Mouse (Mus musculus): ENCODE measurements around the gene Dnah2. TPM values are rescaled to one million over a fixed set of nuclear protein-coding genes. Genes with fewer than 3 reads are reported as not detected.

Gene Dnah2
- polyA plus RNA-seq, 1 experiment from 2014 or later, result 4.8 TPM

DNA sequence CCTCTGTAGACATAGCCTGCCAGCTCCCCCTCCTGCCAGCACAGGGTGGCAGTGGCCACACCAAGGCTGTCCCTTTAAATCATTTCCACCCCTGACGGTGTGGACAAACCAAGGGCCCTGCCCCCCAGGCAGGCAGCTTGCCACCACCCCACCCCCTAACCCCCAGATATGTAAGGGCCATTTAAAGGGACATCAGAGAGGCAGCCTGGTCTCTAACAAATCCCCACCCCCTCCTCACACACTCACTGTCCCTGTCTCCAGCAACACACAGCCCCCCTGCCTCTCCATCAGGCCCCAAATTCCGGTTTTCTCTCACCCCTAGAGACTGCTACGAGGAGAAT, 133.6 kb downstream of the Dnah2 start:
- Histone ChIP-seq H3K9me3 (ENCODE audit: control insufficient read depth, low read length) (no peaks in the 10 kb centered on the region), H3K27ac (replicated peaks; ENCODE audit: low read depth, low read length) (peak overlapping the region; percentile 100), H3K36me3 (ENCODE audit: control insufficient read depth, insufficient read depth, low read length) (peaks cover 16% of the 10 kb centered on the region), H3K4me3 (replicated peaks; ENCODE audit: low read depth, low read length) (peak overlapping the region; percentile 62), H3K4me2 (ENCODE audit: low read length) (peak overlapping the region; percentile 99), H3K27me3 (ENCODE audit: control insufficient read depth, insufficient read depth, low read length) (no peaks in the 10 kb centered on the region), H3K9ac (replicated peaks; ENCODE audit: low read length) (peak overlapping the region; percentile 92), H3K4me1 (ENCODE audit: control insufficient read depth, insufficient read depth, low read length) (peaks cover 62% of the 10 kb centered on the region)
- DNase-seq, result peak; percentile 82
- peak; percentile 26 for ATAC-seq (ENCODE audit: low FRiP score, low TSS enrichment)
- 1% methylated on average over 3 of the region's 3 CpGs for WGBS

DNA sequence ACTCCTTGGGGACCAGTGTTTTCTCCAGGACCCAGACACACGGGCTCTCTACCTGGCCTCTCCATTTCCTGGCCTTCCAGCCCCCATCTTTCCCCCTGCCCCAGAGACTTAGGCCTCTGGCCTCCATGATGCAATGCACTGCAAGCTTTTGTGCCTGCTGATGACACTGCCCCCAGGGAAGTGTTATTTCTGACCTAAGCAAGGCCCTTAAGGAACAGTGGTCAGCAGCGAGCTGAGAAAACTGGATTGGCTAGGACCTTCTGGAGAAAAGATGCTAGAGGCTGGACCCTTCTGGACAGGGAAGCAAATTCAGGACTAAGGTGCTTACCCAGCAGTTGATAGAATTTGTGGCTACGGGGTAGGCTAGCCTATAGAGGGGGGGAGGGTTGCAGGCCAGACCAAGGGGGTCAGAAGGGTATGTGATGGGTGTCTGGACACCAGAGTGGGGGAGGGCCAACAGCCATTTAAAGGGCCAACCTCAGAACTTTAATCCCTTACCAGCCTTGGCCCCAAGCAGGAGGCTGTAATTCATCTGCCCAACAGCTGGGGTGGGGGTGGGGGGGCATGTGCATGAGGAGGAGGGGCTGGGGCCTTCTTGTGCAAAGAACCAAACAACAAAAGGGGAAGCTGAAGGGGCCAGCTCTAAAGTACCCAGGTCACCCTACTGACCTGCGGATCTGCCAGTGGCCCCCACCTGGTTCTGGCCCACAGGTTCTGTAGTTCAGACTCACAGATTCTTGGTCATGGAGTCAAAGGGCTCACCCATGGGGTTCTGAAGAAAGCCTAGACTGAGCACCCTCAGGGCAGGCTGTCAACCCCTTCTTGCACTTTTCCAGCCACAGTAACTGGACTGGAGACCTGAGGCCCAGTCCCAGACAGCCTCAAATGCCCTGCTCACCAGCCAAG, 134.2 kb downstream of the Dnah2 start:
- DNase-seq (no peak), ATAC-seq (ENCODE audit: low FRiP score, low TSS enrichment) (no peak)
- peak overlapping the region; percentile 99 for H3K4me2 ChIP-seq (ENCODE audit: low read length)
- no peaks in the 10 kb centered on the region for H3K9me3 ChIP-seq (ENCODE audit: control insufficient read depth, low read length)
- peaks cover 59% of the 10 kb centered on the region for H3K4me1 ChIP-seq (ENCODE audit: control insufficient read depth, insufficient read depth, low read length)
- peaks cover 16% of the 10 kb centered on the region for H3K36me3 ChIP-seq (ENCODE audit: control insufficient read depth, insufficient read depth, low read length)
- H3K4me3 ChIP-seq (replicated peaks; ENCODE audit: low read depth, low read length), result peak overlapping the region; percentile 62
- H3K9ac ChIP-seq (replicated peaks; ENCODE audit: low read length), result peak overlapping the region; percentile 92
- no peaks in the 10 kb centered on the region for H3K27me3 ChIP-seq (ENCODE audit: control insufficient read depth, insufficient read depth, low read length)
- WGBS, result 12% methylated on average over 4 of the region's 4 CpGs
- peak overlapping the region; percentile 100 for H3K27ac ChIP-seq (replicated peaks; ENCODE audit: low read depth, low read length)

DNA sequence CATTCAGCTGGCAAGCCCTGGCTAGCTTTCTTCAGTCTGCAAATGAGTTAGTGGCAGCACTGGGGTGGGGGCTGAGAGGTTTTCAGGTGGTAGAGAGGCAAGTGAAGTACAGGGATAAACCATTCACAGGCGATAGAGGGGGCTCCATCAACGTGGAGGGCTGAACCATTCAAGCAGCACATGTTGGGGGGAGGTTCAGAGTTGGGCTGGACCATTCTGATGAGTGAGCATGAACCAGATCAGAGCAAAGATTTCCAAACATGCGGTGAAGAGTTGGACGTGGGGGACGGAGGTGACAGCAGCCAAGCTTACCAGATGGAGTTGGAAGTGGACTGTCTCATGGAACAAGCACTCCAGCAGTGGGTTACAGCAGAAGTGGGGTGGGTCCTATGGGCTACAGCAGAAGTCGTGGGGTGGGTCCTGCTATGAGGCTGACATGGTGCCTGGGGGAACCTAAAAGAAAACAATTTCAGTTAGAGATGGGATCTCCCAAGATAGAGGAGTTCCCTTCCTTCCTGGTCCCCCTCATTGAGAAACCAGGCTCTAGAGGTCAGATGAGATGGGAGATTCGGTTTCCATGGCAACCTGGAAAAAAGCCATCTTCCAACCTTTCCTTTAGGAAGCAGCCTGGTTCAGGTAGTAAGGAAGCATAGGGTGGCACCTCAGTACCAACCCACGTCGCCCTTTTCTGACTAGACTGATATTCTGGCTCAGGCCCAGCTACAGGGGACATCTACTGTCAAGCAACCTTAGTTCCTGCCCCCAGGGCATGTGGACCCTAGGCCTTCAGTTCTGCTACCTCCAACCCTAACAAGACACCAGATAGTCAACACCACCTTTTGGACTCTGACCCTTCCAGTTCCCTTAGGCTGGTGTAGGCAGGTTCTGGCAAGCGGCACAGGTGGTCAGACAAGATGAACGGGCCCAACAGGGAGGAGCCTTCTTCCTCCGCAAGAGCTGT, 135.4 kb downstream of the Dnah2 start, which contains the start of gene Kdm6b:
Kdm6b (minus strand) TSS at position 455 of the 961 bp plus-strand sequence.
- ATAC-seq (ENCODE audit: low FRiP score, low TSS enrichment), result no peak
- Histone ChIP-seq H3K4me1 (ENCODE audit: control insufficient read depth, insufficient read depth, low read length) (peaks cover 56% of the 10 kb centered on the region), H3K27ac (replicated peaks; ENCODE audit: low read depth, low read length) (peak within 1 kb of the TSS; percentile 100), H3K4me2 (ENCODE audit: low read length) (peak within 1 kb of the TSS; percentile 99), H3K36me3 (ENCODE audit: control insufficient read depth, insufficient read depth, low read length) (peaks cover 16% of the 10 kb centered on the region), H3K9me3 (ENCODE audit: control insufficient read depth, low read length) (no peaks in the 10 kb centered on the region), H3K4me3 (replicated peaks; ENCODE audit: low read depth, low read length) (peak within 1 kb of the TSS; percentile 62), H3K9ac (replicated peaks; ENCODE audit: low read length) (peak within 1 kb of the TSS; percentile 92), H3K27me3 (ENCODE audit: control insufficient read depth, insufficient read depth, low read length) (no peaks in the 10 kb centered on the region)
- WGBS, result 36% methylated on average over 12 of the region's 12 CpGs
- DNase-seq, result peak; percentile 84

DNA sequence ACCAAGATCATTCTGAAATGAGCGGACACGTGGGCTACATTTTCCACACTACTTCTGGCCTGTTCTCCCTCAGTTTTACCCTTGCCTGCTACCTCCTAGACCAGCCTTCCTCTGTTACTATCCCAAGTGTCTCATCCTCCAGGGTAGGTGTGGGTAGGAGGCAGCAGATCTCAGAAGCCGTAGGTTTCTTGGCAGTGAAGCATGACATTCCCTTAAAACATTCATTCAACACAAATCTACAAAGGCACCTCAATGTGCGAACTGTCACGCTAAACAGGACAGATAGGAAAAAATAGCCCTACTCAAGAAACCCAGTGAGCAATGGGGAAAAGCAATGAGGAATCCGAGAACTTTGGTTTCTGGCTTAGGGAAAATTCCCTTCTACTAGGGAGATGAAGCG, 136.4 kb downstream of the Dnah2 start:
- no peak for DNase-seq
- WGBS, result 58% methylated on average over 7 of the region's 7 CpGs
- no peaks in the 10 kb centered on the region for H3K9me3 ChIP-seq (ENCODE audit: control insufficient read depth, low read length)
- H3K4me1 ChIP-seq (ENCODE audit: control insufficient read depth, insufficient read depth, low read length), result peaks cover 60% of the 10 kb centered on the region
- peak overlapping the region; percentile 99 for H3K4me2 ChIP-seq (ENCODE audit: low read length)
- peak overlapping the region; percentile 85; the same call in 1 of the 2 replicates for H3K9ac ChIP-seq (replicated peaks; ENCODE audit: low read length)
- H3K27me3 ChIP-seq (ENCODE audit: control insufficient read depth, insufficient read depth, low read length), result no peaks in the 10 kb centered on the region
- ATAC-seq (ENCODE audit: low FRiP score, low TSS enrichment), result no peak
- peaks cover 24% of the 10 kb centered on the region for H3K36me3 ChIP-seq (ENCODE audit: control insufficient read depth, insufficient read depth, low read length)
- H3K27ac ChIP-seq (replicated peaks; ENCODE audit: low read depth, low read length), result peak overlapping the region; percentile 100
- H3K4me3 ChIP-seq (replicated peaks; ENCODE audit: low read depth, low read length), result peak overlapping the region; percentile 62

DNA sequence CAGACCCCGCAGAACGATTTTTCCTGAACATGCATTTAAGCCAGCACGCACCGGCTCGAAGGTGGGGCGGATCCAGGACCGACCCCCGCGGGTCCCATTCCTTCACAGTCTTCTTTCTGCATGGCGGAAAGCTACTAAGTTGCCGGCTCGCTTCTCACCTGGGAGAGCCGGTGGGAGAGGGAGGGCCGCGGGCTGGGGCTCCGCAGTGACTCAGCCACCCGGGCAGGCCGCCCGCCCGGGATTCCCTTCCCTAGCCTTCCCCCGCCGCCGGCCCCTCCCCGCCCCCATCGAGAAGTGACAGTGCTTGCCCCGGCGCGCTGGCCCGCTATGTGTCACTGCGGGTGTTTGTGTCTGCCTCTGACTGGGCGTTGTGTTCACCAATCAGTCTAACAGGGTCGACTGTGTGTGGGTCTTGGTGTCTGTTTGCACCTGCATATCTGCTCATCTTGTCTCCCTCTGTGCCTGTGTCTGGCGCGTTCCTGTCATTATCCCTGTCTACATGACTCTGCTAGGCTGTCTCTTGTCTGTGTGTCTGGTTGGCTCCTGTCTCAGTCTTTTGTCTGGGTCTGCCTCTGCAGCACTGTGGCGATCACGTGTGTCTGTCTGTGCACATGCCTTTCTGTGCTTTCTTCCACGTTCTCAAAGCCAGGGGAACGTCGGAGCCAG, 137.2 kb downstream of the Dnah2 start:
- ATAC-seq (ENCODE audit: low FRiP score, low TSS enrichment) (no peak), DNase-seq (peak; percentile 70)
- peak overlapping the region; percentile 62 for H3K4me3 ChIP-seq (replicated peaks; ENCODE audit: low read depth, low read length)
- peaks cover 33% of the 10 kb centered on the region for H3K36me3 ChIP-seq (ENCODE audit: control insufficient read depth, insufficient read depth, low read length)
- H3K9me3 ChIP-seq (ENCODE audit: control insufficient read depth, low read length), result no peaks in the 10 kb centered on the region
- H3K4me1 ChIP-seq (ENCODE audit: control insufficient read depth, insufficient read depth, low read length), result peaks cover 53% of the 10 kb centered on the region
- under 1% methylated on average over 33 of the region's 39 CpGs for WGBS
- no peaks in the 10 kb centered on the region for H3K27me3 ChIP-seq (ENCODE audit: control insufficient read depth, insufficient read depth, low read length)
- H3K9ac ChIP-seq (replicated peaks; ENCODE audit: low read length), result peak overlapping the region; percentile 85
- H3K4me2 ChIP-seq (ENCODE audit: low read length), result peak overlapping the region; percentile 99
- peak overlapping the region; percentile 100 for H3K27ac ChIP-seq (replicated peaks; ENCODE audit: low read depth, low read length)

DNA sequence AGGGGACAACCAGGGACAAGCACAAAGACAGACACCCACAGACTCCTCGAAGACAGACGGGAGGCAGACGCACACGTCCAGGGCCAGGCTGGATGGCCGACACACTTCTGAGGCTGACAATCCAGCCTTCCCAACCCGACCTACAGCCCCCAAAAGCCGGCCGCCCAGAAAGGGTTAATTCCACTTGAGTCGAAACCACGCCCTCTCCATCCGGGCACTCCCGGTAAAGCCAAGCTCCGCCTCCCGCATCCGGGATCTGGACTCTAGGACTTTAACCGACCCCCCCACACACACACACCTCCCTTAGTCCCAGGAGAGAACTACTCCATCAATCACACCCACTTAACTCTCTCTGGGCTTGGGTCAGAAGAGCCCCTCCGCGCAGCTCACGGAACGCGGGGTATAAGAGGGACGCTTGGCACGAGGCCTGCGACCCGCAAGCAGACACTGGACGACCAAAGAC, 137.8 kb downstream of the Dnah2 start:
- H3K27me3 ChIP-seq (ENCODE audit: control insufficient read depth, insufficient read depth, low read length), result no peaks in the 10 kb centered on the region
- H3K27ac ChIP-seq (replicated peaks; ENCODE audit: low read depth, low read length), result peak overlapping the region; percentile 100
- peaks cover 53% of the 10 kb centered on the region for H3K4me1 ChIP-seq (ENCODE audit: control insufficient read depth, insufficient read depth, low read length)
- peak; percentile 99 for DNase-seq
- no peaks in the 10 kb centered on the region for H3K9me3 ChIP-seq (ENCODE audit: control insufficient read depth, low read length)
- peak overlapping the region; percentile 62 for H3K4me3 ChIP-seq (replicated peaks; ENCODE audit: low read depth, low read length)
- H3K4me2 ChIP-seq (ENCODE audit: low read length), result peak overlapping the region; percentile 99
- under 1% methylated on average over 26 of the region's 26 CpGs for WGBS
- H3K36me3 ChIP-seq (ENCODE audit: control insufficient read depth, insufficient read depth, low read length), result peaks cover 39% of the 10 kb centered on the region
- H3K9ac ChIP-seq (replicated peaks; ENCODE audit: low read length), result peak overlapping the region; percentile 85
- ATAC-seq (ENCODE audit: low FRiP score, low TSS enrichment), result peak; percentile 25

DNA sequence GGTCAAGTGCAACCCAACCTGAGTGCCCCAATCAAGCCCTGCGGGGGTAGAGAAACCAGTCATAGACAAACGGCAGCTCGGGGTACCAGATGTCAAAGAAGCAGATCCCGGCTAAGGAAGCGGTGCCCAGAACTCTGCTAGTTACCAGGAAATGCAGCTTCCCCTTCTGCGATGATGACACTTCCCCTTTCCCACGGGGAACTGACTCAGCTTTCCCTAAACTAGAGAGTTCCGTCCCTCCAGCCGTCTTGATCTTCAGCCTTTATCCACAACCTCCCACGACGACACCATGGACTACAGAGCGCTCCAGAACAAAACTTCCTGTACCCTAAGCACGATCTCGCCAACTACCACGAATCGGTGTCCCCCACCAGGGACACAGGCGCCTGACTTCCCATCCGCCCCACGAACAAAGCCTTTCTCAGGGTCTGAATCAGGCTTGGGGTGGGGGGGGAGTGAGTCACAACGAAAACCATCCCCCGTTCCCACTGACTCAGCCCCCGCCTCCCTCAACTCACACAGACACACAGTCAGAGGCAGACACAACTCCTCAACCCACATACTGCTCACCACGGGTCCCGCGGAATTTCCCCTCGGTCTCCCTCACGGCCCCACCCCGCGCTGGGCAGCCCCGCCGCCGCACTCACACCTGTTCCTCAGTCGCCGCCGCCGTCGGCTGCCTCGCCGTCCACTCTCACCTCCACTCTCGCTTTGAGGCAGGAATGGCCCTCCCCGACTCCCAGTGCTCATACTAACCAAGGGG, 138.4 kb downstream of the Dnah2 start:
- ATAC-seq (ENCODE audit: low FRiP score, low TSS enrichment), result no peak
- Histone ChIP-seq H3K27me3 (ENCODE audit: control insufficient read depth, insufficient read depth, low read length) (no peaks in the 10 kb centered on the region), H3K9me3 (ENCODE audit: control insufficient read depth, low read length) (no peaks in the 10 kb centered on the region), H3K4me2 (ENCODE audit: low read length) (peak overlapping the region; percentile 99), H3K9ac (replicated peaks; ENCODE audit: low read length) (peak overlapping the region; percentile 85), H3K4me3 (replicated peaks; ENCODE audit: low read depth, low read length) (peak overlapping the region; percentile 62), H3K27ac (replicated peaks; ENCODE audit: low read depth, low read length) (peak overlapping the region; percentile 100), H3K36me3 (ENCODE audit: control insufficient read depth, insufficient read depth, low read length) (peaks cover 45% of the 10 kb centered on the region), H3K4me1 (ENCODE audit: control insufficient read depth, insufficient read depth, low read length) (peaks cover 53% of the 10 kb centered on the region)
- no peak for DNase-seq
- WGBS, result under 1% methylated on average over 41 of the region's 41 CpGs

DNA sequence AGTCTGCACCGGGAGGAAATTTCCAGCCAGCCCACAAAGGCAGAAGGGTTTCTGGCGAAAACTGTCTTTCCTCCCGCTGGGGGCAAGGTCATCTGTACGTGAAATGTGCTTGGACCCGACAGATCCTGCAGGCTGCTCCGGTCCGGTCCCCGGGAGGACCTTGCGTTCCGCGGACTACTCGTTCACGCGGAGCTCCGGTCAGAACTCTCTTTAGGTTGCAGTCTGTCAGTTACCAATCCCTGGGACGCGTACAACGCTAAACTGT, 138.9 kb downstream of the Dnah2 start:
- peak overlapping the region; percentile 100 for H3K27ac ChIP-seq (replicated peaks; ENCODE audit: low read depth, low read length)
- H3K27me3 ChIP-seq (ENCODE audit: control insufficient read depth, insufficient read depth, low read length), result no peaks in the 10 kb centered on the region
- DNase-seq (no peak), ATAC-seq (ENCODE audit: low FRiP score, low TSS enrichment) (no peak)
- H3K9me3 ChIP-seq (ENCODE audit: control insufficient read depth, low read length), result no peaks in the 10 kb centered on the region
- H3K36me3 ChIP-seq (ENCODE audit: control insufficient read depth, insufficient read depth, low read length), result peaks cover 50% of the 10 kb centered on the region
- peaks cover 51% of the 10 kb centered on the region for H3K4me1 ChIP-seq (ENCODE audit: control insufficient read depth, insufficient read depth, low read length)
- H3K4me3 ChIP-seq (replicated peaks; ENCODE audit: low read depth, low read length), result peak overlapping the region; percentile 62
- H3K4me2 ChIP-seq (ENCODE audit: low read length), result peak overlapping the region; percentile 99
- H3K9ac ChIP-seq (replicated peaks; ENCODE audit: low read length), result peak overlapping the region; percentile 85
- WGBS, result 0% methylated on average over 18 of the region's 18 CpGs

Measured in midbrain, embryonic 14.5 days (tissue).